Mouse (Mus musculus) thymus, adult 2 months (tissue): ENCODE data around the gene Ist1. TPM values are rescaled to one million over a fixed set of nuclear protein-coding genes. Genes with fewer than 3 reads are reported as not detected.

Source experiments
- DNase-seq: peaks from one replicate; pipeline ENCODE4 v3.0.0; 2021
- H3K27ac ChIP-seq: fragments of 200-500 bp; 2 replicates; pipeline ENCODE4 v1.5.1; 2012; ENCODE audit warnings: low read length, control low read depth; ENCODE audit not compliant: control insufficient read depth, insufficient read depth
- H3K27me3 ChIP-seq: fragments of 200-500 bp; 2 replicates; pipeline ENCODE4 v1.6.1; 2012; ENCODE audit warnings: mild to moderate bottlenecking, low read length, moderate library complexity, mixed read lengths; ENCODE audit not compliant: control insufficient read depth, insufficient read depth
- H3K36me3 ChIP-seq: fragments of 200-500 bp; 2 replicates; pipeline ENCODE4 v1.6.1; 2012; ENCODE audit warnings: mild to moderate bottlenecking, low read length, moderate library complexity; ENCODE audit not compliant: control insufficient read depth, insufficient read depth
- H3K4me1 ChIP-seq: fragments of 200-500 bp; replicated peaks from 2 replicates; pipeline ENCODE4 v1.6.1; 2012; ENCODE audit warnings: low read length; ENCODE audit not compliant: control insufficient read depth, insufficient read depth
- H3K4me3 ChIP-seq: fragments of 200-500 bp; 2 replicates; pipeline ENCODE4 v1.5.1; 2012; ENCODE audit warnings: mild to moderate bottlenecking, low read length, control low read depth, moderate library complexity; ENCODE audit not compliant: control insufficient read depth, insufficient read depth
- CTCF ChIP-seq: fragments of 200-500 bp; IDR thresholded peaks from 2 replicates; pipeline ENCODE4 v1.5.1; 2012; ENCODE audit warnings: mild to moderate bottlenecking, control low read depth, low read length, moderate library complexity, borderline replicate concordance; ENCODE audit not compliant: control insufficient read depth, poor library complexity, insufficient read depth; ENCODE audit errors: extremely low read depth
- POLR2A ChIP-seq: fragments of 200-500 bp; IDR thresholded peaks from 2 replicates; pipeline ENCODE4 v1.6.1; 2012; ENCODE audit warnings: mild to moderate bottlenecking, low read length, control low read depth, moderate library complexity; ENCODE audit not compliant: control insufficient read depth, poor library complexity, insufficient read depth; ENCODE audit errors: extremely low read depth
- WGBS: fragments of 180-500 bp; shearing (Covaris S2); methylation state at CpG from one replicate; pipeline ENCODE4 v1.1.7; 2018; 5-methylcytosine and 5-hydroxymethylcytosine counted together
- polyA plus RNA-seq: library from polyadenylated mRNA; depleted of rRNA; stranded (reverse); fragments of >200 nt; gene quantifications from 2 replicates; pipeline ENCODE4 v1.2.3, GENCODE M21; 2012; rRNA removed

The Ist1 gene
- polyA plus RNA-seq, 1 experiment: 67.8 TPM

GRCm38 (mm10) chr8:109640410-109640809 lies 52.6 kb downstream of the Ist1 start:
- no peaks in the 10 kb centered on the region for H3K27me3 ChIP-seq
- WGBS: 70% methylated on average over 7 of the region's 7 CpGs
- no peak for DNase-seq
- no peak overlapping the region for H3K4me3 ChIP-seq
- TF ChIP-seq CTCF: no peak
- TF ChIP-seq POLR2A: no peak
- no peak overlapping the region for H3K27ac ChIP-seq
- no peaks in the 10 kb centered on the region for H3K36me3 ChIP-seq
- no peaks in the 10 kb centered on the region for H3K4me1 ChIP-seq

DNA sequence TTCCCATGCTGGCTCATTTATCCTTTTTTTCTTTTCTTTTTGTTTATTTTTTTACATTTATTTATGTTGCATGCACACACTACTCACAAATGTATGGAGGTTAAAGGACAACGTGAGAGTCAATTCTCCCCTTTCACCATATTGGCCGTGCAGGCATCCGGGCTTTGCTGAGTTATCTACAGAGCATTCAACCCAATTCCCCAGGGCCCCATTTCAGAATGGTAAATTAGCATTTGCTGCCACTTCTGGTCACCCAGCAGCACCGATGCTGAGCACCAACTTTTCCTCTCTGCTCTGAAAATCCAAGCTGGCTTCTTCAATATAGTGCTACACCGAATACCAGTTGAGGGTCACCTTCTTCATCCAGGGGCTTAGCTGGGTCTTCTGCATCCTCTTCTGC lies 54.2 kb downstream of the Ist1 start:
- no peak for DNase-seq
- no peak overlapping the region for H3K4me3 ChIP-seq
- H3K36me3 ChIP-seq: no peaks in the 10 kb centered on the region
- no peaks in the 10 kb centered on the region for H3K4me1 ChIP-seq
- no peak overlapping the region for H3K27ac ChIP-seq
- H3K27me3 ChIP-seq: no peaks in the 10 kb centered on the region
- 85% methylated on average over 5 of the region's 5 CpGs for WGBS
- no peak for TF ChIP-seq POLR2A

DNA sequence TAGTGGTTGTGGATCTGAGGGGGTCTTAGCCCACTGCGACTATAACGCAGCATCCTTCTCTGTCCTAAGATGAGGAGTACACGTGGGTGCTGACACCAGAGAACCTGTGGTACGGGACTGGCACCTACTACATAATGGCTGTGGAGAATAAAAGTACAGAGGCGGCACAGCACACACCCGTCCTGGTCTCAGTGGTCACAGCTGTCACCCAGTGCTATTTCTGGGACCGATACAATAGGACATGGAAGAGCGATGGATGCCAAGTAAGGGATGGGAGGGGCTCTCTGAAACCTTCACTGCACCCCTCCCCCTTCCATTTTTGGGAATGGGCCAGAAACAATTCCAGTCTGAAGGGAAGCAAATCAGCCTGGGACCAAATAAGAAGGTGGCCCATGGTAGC lies 57.9 kb downstream of the Ist1 start:
- WGBS: 95% methylated on average over 8 of the region's 8 CpGs
- no peak overlapping the region for H3K27ac ChIP-seq
- no peaks in the 10 kb centered on the region for H3K36me3 ChIP-seq
- no peaks in the 10 kb centered on the region for H3K27me3 ChIP-seq
- TF ChIP-seq CTCF (no peak), POLR2A (no peak)
- DNase-seq: no peak
- H3K4me1 ChIP-seq: no peaks in the 10 kb centered on the region
- H3K4me3 ChIP-seq: no peak overlapping the region

DNA sequence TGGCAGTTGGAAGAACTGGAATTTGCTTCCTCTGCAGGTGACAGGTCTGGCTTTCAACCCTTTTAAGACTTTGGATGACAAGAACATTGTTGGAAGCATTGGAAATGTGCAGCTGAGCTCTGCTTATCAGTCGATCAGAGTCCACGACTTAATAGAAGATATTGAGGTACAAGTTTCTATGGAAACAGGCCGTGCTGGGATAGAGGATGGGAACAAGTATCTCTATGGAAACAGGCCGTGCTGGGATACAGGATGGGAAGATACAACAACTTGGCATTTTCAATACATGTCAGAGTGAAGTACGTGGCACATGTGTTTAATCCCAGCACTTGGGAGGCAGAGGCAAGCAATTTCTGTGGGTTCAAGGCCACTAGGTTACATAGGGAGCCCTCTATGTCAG lies 60.6 kb downstream of the Ist1 start:
- Histone ChIP-seq H3K27ac (no peak overlapping the region), H3K4me1 (no peaks in the 10 kb centered on the region), H3K27me3 (no peaks in the 10 kb centered on the region), H3K36me3 (no peaks in the 10 kb centered on the region), H3K4me3 (no peak overlapping the region)
- no peak for DNase-seq
- TF ChIP-seq CTCF (no peak), POLR2A (no peak)
- 89% methylated on average over 5 of the region's 5 CpGs for WGBS

DNA sequence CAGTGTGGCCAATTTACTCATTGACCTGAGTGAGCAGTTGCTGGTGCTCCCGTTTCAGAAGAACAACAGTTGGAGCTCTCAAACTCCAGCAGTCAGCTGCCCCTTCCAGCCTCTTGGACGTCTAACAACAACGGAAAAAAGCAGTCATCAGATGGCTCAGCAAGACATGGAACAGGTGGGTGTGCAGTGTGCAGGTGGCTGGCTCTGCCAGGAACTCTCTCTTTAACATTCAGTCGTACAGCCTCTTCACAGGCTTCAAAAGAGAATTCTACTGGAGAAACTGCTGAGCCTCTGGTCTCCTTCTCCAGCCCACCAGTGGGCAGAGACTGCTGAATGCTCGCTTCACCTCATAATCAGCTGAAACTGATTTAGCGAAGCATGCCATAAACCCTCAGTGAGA lies 64.4 kb downstream of the Ist1 start:
- no peak overlapping the region for H3K4me3 ChIP-seq
- WGBS: 83% methylated on average over 6 of the region's 6 CpGs
- TF ChIP-seq POLR2A (no peak), CTCF (no peak)

More for the DNA sequence above, 64.4 kb downstream of the Ist1 start:
- Histone ChIP-seq H3K36me3 (no peaks in the 10 kb centered on the region), H3K4me1 (no peaks in the 10 kb centered on the region), H3K27ac (no peak overlapping the region), H3K27me3 (no peaks in the 10 kb centered on the region)
- no peak for DNase-seq

Other genes starting within 250 kb of the Ist1 start
- not detected in 2 replicates for gene Pmfbp1, start 199.2 kb downstream of the Ist1 start, polyA plus RNA-seq
- 36.7 and 41.7 TPM in 2 replicates for gene Dhx38, start 127.4 kb downstream of the Ist1 start, polyA plus RNA-seq
- gene Txnl4b, start 127.4 kb downstream of the Ist1 start, polyA plus RNA-seq: 8.0 and 9.0 TPM in 2 replicates
- gene Hp, start 114.1 kb downstream of the Ist1 start, polyA plus RNA-seq: 45.3 and 53.6 TPM in 2 replicates
- 34.7 and 35.0 TPM in 2 replicates for gene Dhodh, start 84.6 kb downstream of the Ist1 start, polyA plus RNA-seq
- 0.34 and 0.37 TPM in 2 replicates for gene Pkd1l3, start 78.7 kb downstream of the Ist1 start, polyA plus RNA-seq
- 11.4 and 13.7 TPM in 2 replicates for gene Zfp821, start 12.3 kb upstream of the Ist1 start, polyA plus RNA-seq
- gene Atxn1l, start 44.5 kb upstream of the Ist1 start, polyA plus RNA-seq: 20.3 and 23.9 TPM in 2 replicates
- gene Ap1g1, start 85.3 kb upstream of the Ist1 start, polyA plus RNA-seq: 40.3 and 42.2 TPM in 2 replicates
- gene Phlpp2, start 175.3 kb upstream of the Ist1 start, polyA plus RNA-seq: 2.2 and 2.7 TPM in 2 replicates